Mouse (Mus musculus) forebrain, embryonic 15.5 days (tissue): ENCODE data around the gene Syt9. TPM values are rescaled to one million over a fixed set of nuclear protein-coding genes. Genes with fewer than 3 reads are reported as not detected.

ENCODE experiments used
- polyA plus RNA-seq: library from polyadenylated mRNA; unstranded; fragments of >200 nt; fragmentation: Nextera tagmentation; extraction: Ambion mirVana; gene quantifications from 2 replicates; pipeline ENCODE4 v1.2.1, GENCODE M21; 2015

Syt9 gene
- polyA plus RNA-seq, 1 experiment from 2014 or later = 7.6 TPM

Other genes starting within 250 kb of the Syt9 start
- not detected in 2 replicates for gene Olfr715, start 239.6 kb upstream of the Syt9 start, polyA plus RNA-seq
- not detected in 2 replicates for gene Olfr716, start 232.4 kb upstream of the Syt9 start, polyA plus RNA-seq
- gene Nlrp14, start 203.7 kb upstream of the Syt9 start, polyA plus RNA-seq = not detected in 2 replicates
- not detected in 2 replicates for gene Rbmxl2, start 161.3 kb upstream of the Syt9 start, polyA plus RNA-seq
- 2.2 and 2.7 TPM in 2 replicates for gene Olfml1, start 196.7 kb downstream of the Syt9 start, polyA plus RNA-seq
- gene Ppfibp2, start 224.5 kb downstream of the Syt9 start, polyA plus RNA-seq = 1.3 and 1.6 TPM in 2 replicates